Mouse (Mus musculus): ENCODE measurements at regions not wholly inside any gene's neighbourhood (a gene's known extent, or its start where the extent isn't known, plus 50 kb on each side); places are given as distances from the start of the nearest gene placed in this dataset.

DNA sequence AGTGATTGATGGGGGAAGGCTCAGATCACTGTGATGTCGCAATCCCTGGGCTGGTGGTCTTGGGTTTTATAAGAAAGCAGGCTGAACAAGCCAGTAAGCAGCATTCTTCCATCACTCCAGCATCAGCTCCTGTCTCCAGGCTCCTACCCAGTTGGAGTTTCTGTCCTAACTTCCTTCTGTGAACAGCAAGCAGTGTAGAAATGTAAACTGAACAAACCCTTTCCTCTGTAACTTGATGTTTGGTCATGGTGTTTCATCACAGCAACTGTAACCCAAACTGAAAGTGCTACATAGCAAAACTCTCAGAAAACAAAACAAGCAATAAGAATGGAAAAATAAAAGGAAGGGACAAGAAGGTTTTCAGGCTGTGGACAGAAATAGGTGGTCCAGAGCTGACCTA, 71.5 kb upstream of the Marcks start:
- H3K9me3 ChIP-seq (ENCODE audit: control insufficient read depth, low read length) = no peaks in the 10 kb centered on the region
- no peak overlapping the region for H3K4me2 ChIP-seq (ENCODE audit: low read length)
- H3K9ac ChIP-seq (replicated peaks; ENCODE audit: low read length) = no peak overlapping the region
- no peaks in the 10 kb centered on the region for H3K4me1 ChIP-seq (ENCODE audit: control insufficient read depth, insufficient read depth, low read length)
- 95% methylated on average over 1 of the region's 1 CpGs for WGBS
- DNase-seq (no peak), ATAC-seq (ENCODE audit: low FRiP score, low TSS enrichment) (no peak)
- H3K4me3 ChIP-seq (replicated peaks; ENCODE audit: low read depth, low read length) = no peak overlapping the region
- H3K27ac ChIP-seq (replicated peaks; ENCODE audit: low read depth, low read length) = no peak overlapping the region
- no peaks in the 10 kb centered on the region for H3K27me3 ChIP-seq (ENCODE audit: control insufficient read depth, insufficient read depth, low read length)
- H3K36me3 ChIP-seq (ENCODE audit: control insufficient read depth, insufficient read depth, low read length) = no peaks in the 10 kb centered on the region

DNA sequence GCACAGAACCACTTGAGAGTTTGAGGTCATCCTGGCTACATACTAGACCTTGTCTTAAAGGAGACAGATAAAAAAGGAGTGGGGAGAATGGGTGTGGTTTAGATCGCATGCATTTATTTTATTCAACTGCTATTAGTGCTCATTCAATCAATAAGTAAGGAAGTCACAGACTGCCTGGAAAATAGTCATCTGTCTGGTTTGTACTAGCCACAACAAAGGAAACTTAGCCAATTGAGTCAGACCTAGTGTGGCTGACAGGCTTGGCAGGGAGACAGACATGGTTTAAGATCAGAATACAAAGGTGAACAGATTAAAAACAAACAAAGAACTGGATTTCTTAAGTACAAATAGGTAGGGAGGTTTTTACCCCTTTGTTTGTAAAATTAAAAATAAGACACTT, 68.3 kb upstream of the Marcks start:
- 91% methylated on average over 1 of the region's 1 CpGs for WGBS
- H3K4me1 ChIP-seq (ENCODE audit: control insufficient read depth, insufficient read depth, low read length) = no peaks in the 10 kb centered on the region
- ATAC-seq (ENCODE audit: low FRiP score, low TSS enrichment) = no peak
- H3K27ac ChIP-seq (replicated peaks; ENCODE audit: low read depth, low read length) = no peak overlapping the region
- H3K27me3 ChIP-seq (ENCODE audit: control insufficient read depth, insufficient read depth, low read length) = no peaks in the 10 kb centered on the region
- H3K4me2 ChIP-seq (ENCODE audit: low read length) = no peak overlapping the region
- H3K9ac ChIP-seq (replicated peaks; ENCODE audit: low read length) = no peak overlapping the region
- no peak for DNase-seq
- H3K36me3 ChIP-seq (ENCODE audit: control insufficient read depth, insufficient read depth, low read length) = no peaks in the 10 kb centered on the region
- no peaks in the 10 kb centered on the region for H3K9me3 ChIP-seq (ENCODE audit: control insufficient read depth, low read length)
- H3K4me3 ChIP-seq (replicated peaks; ENCODE audit: low read depth, low read length) = no peak overlapping the region

DNA sequence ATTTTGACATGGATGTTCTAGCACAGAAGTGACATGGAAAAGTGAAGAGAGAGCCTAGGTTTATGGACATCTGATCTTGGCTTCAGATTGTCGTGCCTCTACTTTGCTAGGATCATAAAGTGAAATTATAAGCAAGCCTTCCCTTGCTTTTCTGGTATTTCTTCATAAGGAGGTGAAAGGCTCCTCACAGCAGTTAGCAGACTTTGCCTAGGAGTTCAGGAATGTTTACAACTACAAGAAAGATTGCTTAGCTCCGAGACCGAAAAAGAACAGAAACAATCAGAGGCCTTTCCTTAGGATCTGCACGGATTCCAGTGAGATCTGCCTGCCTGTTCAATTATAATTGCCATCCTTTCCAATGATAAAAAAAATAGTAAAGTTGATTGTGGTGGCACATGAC, 67.8 kb upstream of the Marcks start:
- 90% methylated on average over 4 of the region's 4 CpGs for WGBS
- Histone ChIP-seq H3K9me3 (ENCODE audit: control insufficient read depth, low read length) (no peaks in the 10 kb centered on the region), H3K27ac (replicated peaks; ENCODE audit: low read depth, low read length) (no peak overlapping the region), H3K9ac (replicated peaks; ENCODE audit: low read length) (no peak overlapping the region), H3K4me1 (ENCODE audit: control insufficient read depth, insufficient read depth, low read length) (no peaks in the 10 kb centered on the region), H3K4me2 (ENCODE audit: low read length) (no peak overlapping the region), H3K27me3 (ENCODE audit: control insufficient read depth, insufficient read depth, low read length) (no peaks in the 10 kb centered on the region), H3K4me3 (replicated peaks; ENCODE audit: low read depth, low read length) (no peak overlapping the region), H3K36me3 (ENCODE audit: control insufficient read depth, insufficient read depth, low read length) (no peaks in the 10 kb centered on the region)
- ATAC-seq (ENCODE audit: low FRiP score, low TSS enrichment) (no peak), DNase-seq (no peak)

DNA sequence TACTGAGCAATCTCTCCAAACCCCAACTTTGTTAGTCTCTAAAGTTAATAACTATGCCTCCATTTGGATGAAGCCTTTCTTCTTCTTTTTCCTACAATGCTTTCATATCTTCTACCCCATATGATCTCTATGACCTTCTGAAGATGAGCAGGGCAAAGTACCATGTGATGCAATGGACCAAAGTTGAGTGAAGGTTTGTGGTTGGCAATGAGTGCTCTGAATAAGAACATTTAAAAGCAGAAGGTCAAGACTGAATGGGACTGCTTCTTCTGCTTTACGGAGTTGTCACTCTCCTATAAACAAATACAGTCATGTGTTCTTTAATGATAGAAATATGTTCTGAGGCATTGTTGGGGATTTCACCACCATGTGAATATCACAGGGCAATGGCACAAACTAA, 65.0 kb upstream of the Marcks start:
- Histone ChIP-seq H3K27me3 (ENCODE audit: control insufficient read depth, insufficient read depth, low read length) (no peaks in the 10 kb centered on the region), H3K9me3 (ENCODE audit: control insufficient read depth, low read length) (no peaks in the 10 kb centered on the region), H3K36me3 (ENCODE audit: control insufficient read depth, insufficient read depth, low read length) (no peaks in the 10 kb centered on the region), H3K4me3 (replicated peaks; ENCODE audit: low read depth, low read length) (no peak overlapping the region), H3K27ac (replicated peaks; ENCODE audit: low read depth, low read length) (no peak overlapping the region), H3K4me2 (ENCODE audit: low read length) (no peak overlapping the region), H3K4me1 (ENCODE audit: control insufficient read depth, insufficient read depth, low read length) (no peaks in the 10 kb centered on the region), H3K9ac (replicated peaks; ENCODE audit: low read length) (no peak overlapping the region)
- no peak for ATAC-seq (ENCODE audit: low FRiP score, low TSS enrichment)
- 98% methylated on average over 1 of the region's 1 CpGs for WGBS
- DNase-seq = no peak

DNA sequence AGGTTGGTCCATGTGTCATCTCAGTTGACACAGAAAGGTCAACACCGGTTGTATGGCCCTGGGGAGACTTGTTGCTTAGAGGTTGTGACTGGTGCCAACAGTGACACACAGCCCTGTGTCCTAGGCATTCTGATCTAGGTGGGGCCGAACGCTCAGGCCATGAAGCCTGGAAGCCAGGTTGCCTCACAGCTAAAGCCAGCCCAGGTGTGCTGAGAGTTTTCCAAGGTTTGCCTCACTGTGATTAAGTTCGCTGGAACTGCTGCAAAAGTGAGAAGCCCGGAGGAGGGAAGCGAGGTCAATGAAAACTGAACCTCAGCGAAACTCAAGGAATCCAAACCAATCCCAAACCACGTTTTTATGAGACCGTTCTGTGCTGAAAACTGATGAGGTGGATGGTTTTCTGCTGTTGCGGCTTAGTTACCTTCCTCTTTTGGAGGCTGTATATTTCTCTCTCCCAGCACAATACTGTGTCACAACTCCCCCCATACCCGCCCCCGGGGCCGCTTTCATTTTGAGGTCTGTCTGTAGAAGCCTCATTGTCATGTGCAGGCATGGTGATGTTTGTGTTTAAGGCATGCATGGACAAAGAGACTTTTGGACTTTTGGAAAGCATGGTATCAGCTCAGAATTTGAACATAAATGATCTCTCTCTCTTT, 56.2 kb upstream of the Marcks start:
- no peaks in the 10 kb centered on the region for H3K27me3 ChIP-seq (ENCODE audit: control insufficient read depth, insufficient read depth, low read length)
- no peak overlapping the region for H3K4me3 ChIP-seq (replicated peaks; ENCODE audit: low read depth, low read length)

DNA sequence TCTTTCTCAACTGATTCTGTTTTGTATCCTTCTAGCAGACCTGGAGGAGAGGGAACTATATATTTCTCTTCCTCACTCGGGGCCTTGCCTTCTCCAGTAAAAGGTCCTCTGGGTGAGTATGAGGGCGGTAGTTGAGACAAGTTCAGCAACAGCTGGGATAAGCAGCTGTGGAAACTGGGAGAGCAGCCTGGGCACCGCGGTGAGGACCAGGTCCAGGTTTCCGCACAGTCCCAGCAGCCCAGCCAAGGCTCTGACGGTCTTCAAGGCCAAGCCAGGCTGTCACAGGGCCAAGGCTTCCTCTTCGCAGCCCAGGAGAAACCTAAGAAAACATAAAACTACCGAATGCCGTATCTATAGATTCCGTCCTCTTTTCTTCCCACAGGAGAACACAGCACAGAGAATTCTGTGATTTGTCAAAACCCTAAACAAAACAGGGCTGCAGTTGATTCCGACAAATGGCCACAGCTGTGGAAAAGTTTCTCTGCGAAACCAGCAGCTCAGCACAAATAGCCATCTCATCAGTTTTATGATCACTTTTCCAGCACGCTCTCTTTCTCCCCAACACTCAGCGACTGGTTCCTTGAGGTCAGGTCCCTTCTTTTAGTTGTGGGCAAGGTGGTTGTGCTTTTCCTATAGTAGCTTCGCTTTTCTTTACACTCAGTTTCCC, 55.5 kb upstream of the Marcks start:
- no peak overlapping the region for H3K4me3 ChIP-seq (replicated peaks; ENCODE audit: low read depth, low read length)
- ATAC-seq (ENCODE audit: low FRiP score, low TSS enrichment) (no peak), DNase-seq (no peak)
- H3K27ac ChIP-seq (replicated peaks; ENCODE audit: low read depth, low read length) = no peak overlapping the region
- H3K9me3 ChIP-seq (ENCODE audit: control insufficient read depth, low read length) = no peaks in the 10 kb centered on the region
- H3K9ac ChIP-seq (replicated peaks; ENCODE audit: low read length) = no peak overlapping the region
- WGBS = 94% methylated on average over 15 of the region's 15 CpGs
- H3K36me3 ChIP-seq (ENCODE audit: control insufficient read depth, insufficient read depth, low read length) = no peaks in the 10 kb centered on the region
- no peak overlapping the region for H3K4me2 ChIP-seq (ENCODE audit: low read length)
- no peaks in the 10 kb centered on the region for H3K27me3 ChIP-seq (ENCODE audit: control insufficient read depth, insufficient read depth, low read length)
- H3K4me1 ChIP-seq (ENCODE audit: control insufficient read depth, insufficient read depth, low read length) = no peaks in the 10 kb centered on the region

More for the DNA sequence above, 56.2 kb upstream of the Marcks start:
- DNase-seq (no peak), ATAC-seq (ENCODE audit: low FRiP score, low TSS enrichment) (no peak)
- Histone ChIP-seq H3K36me3 (ENCODE audit: control insufficient read depth, insufficient read depth, low read length) (no peaks in the 10 kb centered on the region), H3K27ac (replicated peaks; ENCODE audit: low read depth, low read length) (no peak overlapping the region), H3K9me3 (ENCODE audit: control insufficient read depth, low read length) (no peaks in the 10 kb centered on the region), H3K4me2 (ENCODE audit: low read length) (no peak overlapping the region), H3K9ac (replicated peaks; ENCODE audit: low read length) (no peak overlapping the region), H3K4me1 (ENCODE audit: control insufficient read depth, insufficient read depth, low read length) (no peaks in the 10 kb centered on the region)
- 93% methylated on average over 13 of the region's 13 CpGs for WGBS

DNA sequence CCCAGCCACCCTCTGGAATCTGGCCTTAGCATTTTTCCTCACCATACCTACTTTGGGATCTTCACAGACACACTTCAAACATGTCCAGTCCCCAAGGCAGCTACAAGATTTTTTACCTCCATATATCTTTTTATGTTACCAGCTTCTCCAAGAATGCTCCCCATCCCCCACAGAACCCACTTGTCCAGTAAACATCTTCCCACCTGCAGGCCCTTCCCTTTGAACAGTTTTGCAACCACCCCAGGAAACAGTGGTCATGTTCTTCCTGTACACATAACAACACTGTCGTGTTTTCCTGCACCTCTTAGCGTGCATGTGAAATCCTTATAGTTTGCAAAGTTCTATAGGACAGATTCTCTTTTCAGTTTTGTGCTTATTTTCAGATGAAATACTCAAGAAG, 53.9 kb upstream of the Marcks start:
- no peak overlapping the region for H3K4me3 ChIP-seq (replicated peaks; ENCODE audit: low read depth, low read length)
- H3K4me1 ChIP-seq (ENCODE audit: control insufficient read depth, insufficient read depth, low read length) = no peaks in the 10 kb centered on the region
- ATAC-seq (ENCODE audit: low FRiP score, low TSS enrichment) = no peak
- H3K27me3 ChIP-seq (ENCODE audit: control insufficient read depth, insufficient read depth, low read length) = no peaks in the 10 kb centered on the region
- no peaks in the 10 kb centered on the region for H3K9me3 ChIP-seq (ENCODE audit: control insufficient read depth, low read length)
- H3K9ac ChIP-seq (replicated peaks; ENCODE audit: low read length) = no peak overlapping the region
- no peak overlapping the region for H3K4me2 ChIP-seq (ENCODE audit: low read length)
- 91% methylated on average over 2 of the region's 2 CpGs for WGBS
- DNase-seq = no peak
- no peak overlapping the region for H3K27ac ChIP-seq (replicated peaks; ENCODE audit: low read depth, low read length)
- no peaks in the 10 kb centered on the region for H3K36me3 ChIP-seq (ENCODE audit: control insufficient read depth, insufficient read depth, low read length)

DNA sequence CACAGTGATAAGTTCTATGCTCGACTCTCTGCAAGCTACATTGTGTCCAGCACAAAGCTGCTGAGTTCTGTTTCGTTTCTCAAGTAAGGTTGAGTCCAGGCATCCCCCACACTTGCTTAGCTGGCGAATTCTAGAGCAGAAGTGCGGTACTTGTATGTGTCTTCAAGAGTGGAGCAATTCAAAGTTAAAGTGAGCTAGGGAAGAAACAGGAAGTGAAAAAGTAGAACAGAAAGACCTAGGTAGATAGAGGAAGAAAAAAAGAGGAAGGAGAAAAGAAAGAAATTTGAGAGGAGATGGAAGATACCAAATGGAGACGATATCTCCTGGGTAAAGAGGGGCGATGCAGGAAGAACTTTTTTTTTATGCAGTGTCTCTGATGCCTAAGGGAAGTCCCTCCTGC, 51.4 kb upstream of the Marcks start:
- no peaks in the 10 kb centered on the region for H3K36me3 ChIP-seq (ENCODE audit: control insufficient read depth, insufficient read depth, low read length)
- no peaks in the 10 kb centered on the region for H3K4me1 ChIP-seq (ENCODE audit: control insufficient read depth, insufficient read depth, low read length)
- H3K9me3 ChIP-seq (ENCODE audit: control insufficient read depth, low read length) = no peaks in the 10 kb centered on the region
- H3K27me3 ChIP-seq (ENCODE audit: control insufficient read depth, insufficient read depth, low read length) = no peaks in the 10 kb centered on the region
- DNase-seq = no peak
- no peak overlapping the region for H3K4me3 ChIP-seq (replicated peaks; ENCODE audit: low read depth, low read length)
- 91% methylated on average over 6 of the region's 6 CpGs for whole genome bisulfite sequencing
- no peak overlapping the region for H3K9ac ChIP-seq (replicated peaks; ENCODE audit: low read length)
- no peak overlapping the region for H3K27ac ChIP-seq (replicated peaks; ENCODE audit: low read depth, low read length)
- no peak for ATAC-seq (ENCODE audit: low FRiP score, low TSS enrichment)
- H3K4me2 ChIP-seq (ENCODE audit: low read length) = no peak overlapping the region

All from midbrain, embryonic 14.5 days (tissue).